Mouse (Mus musculus): ENCODE measurements around the gene Prkcq. TPM values are rescaled to one million over a fixed set of nuclear protein-coding genes. Genes with fewer than 3 reads are reported as not detected.
A peak's percentile ranks its signal among the peaks of the same experiment; 100 is the strongest.

Prkcq gene
- polyA plus RNA-seq, 1 experiment from 2014 or later: 5.4 TPM

- no peak overlapping the region for H3K9ac ChIP-seq (replicated peaks; ENCODE audit: low read length)
- ATAC-seq (ENCODE audit: low FRiP score, low TSS enrichment) (no peak), DNase-seq (no peak)
- no peaks in the 10 kb centered on the region for H3K4me1 ChIP-seq (ENCODE audit: control insufficient read depth, insufficient read depth, low read length)
- H3K27me3 ChIP-seq (ENCODE audit: control insufficient read depth, insufficient read depth, low read length): no peaks in the 10 kb centered on the region
- no peak overlapping the region for H3K27ac ChIP-seq (replicated peaks; ENCODE audit: low read depth, low read length)
- H3K4me3 ChIP-seq (replicated peaks; ENCODE audit: low read depth, low read length): no peak overlapping the region
- no peaks in the 10 kb centered on the region for H3K36me3 ChIP-seq (ENCODE audit: control insufficient read depth, insufficient read depth, low read length)
- no peaks in the 10 kb centered on the region for H3K9me3 ChIP-seq (ENCODE audit: control insufficient read depth, low read length)
- no peak overlapping the region for H3K4me2 ChIP-seq (ENCODE audit: low read length)
Observed at GRCm38 (mm10) chr2:11239523-11239922, 67.6 kb downstream of the Prkcq start.

- Histone ChIP-seq H3K4me1 (ENCODE audit: control insufficient read depth, insufficient read depth, low read length) (no peaks in the 10 kb centered on the region), H3K9me3 (ENCODE audit: control insufficient read depth, low read length) (no peaks in the 10 kb centered on the region), H3K36me3 (ENCODE audit: control insufficient read depth, insufficient read depth, low read length) (no peaks in the 10 kb centered on the region), H3K27me3 (ENCODE audit: control insufficient read depth, insufficient read depth, low read length) (no peaks in the 10 kb centered on the region), H3K4me3 (replicated peaks; ENCODE audit: low read depth, low read length) (no peak overlapping the region), H3K4me2 (ENCODE audit: low read length) (no peak overlapping the region), H3K9ac (replicated peaks; ENCODE audit: low read length) (no peak overlapping the region), H3K27ac (replicated peaks; ENCODE audit: low read depth, low read length) (no peak overlapping the region)
- DNase-seq (no peak), ATAC-seq (ENCODE audit: low FRiP score, low TSS enrichment) (no peak)
- WGBS: 85% methylated on average over 7 of the region's 7 CpGs
Observed at GRCm38 (mm10) chr2:11245926-11246325, 74.0 kb downstream of the Prkcq start.

GRCm38 (mm10) chr2:11253945-11254344, 82.0 kb downstream of the Prkcq start:
- no peak overlapping the region for H3K9ac ChIP-seq (replicated peaks; ENCODE audit: low read length)
- peak; percentile 33 for DNase-seq
- H3K27me3 ChIP-seq (ENCODE audit: control insufficient read depth, insufficient read depth, low read length): no peaks in the 10 kb centered on the region
- H3K27ac ChIP-seq (replicated peaks; ENCODE audit: low read depth, low read length): no peak overlapping the region
- H3K36me3 ChIP-seq (ENCODE audit: control insufficient read depth, insufficient read depth, low read length): no peaks in the 10 kb centered on the region
- ATAC-seq (ENCODE audit: low FRiP score, low TSS enrichment): no peak
- H3K4me1 ChIP-seq (ENCODE audit: control insufficient read depth, insufficient read depth, low read length): no peaks in the 10 kb centered on the region
- no peak overlapping the region for H3K4me2 ChIP-seq (ENCODE audit: low read length)
- no peak overlapping the region for H3K4me3 ChIP-seq (replicated peaks; ENCODE audit: low read depth, low read length)
- 68% methylated on average over 8 of the region's 8 CpGs for WGBS
- no peaks in the 10 kb centered on the region for H3K9me3 ChIP-seq (ENCODE audit: control insufficient read depth, low read length)

GRCm38 (mm10) chr2:11254446-11254845, 82.5 kb downstream of the Prkcq start:
- H3K9me3 ChIP-seq (ENCODE audit: control insufficient read depth, low read length): no peaks in the 10 kb centered on the region
- WGBS: 94% methylated on average over 4 of the region's 4 CpGs
- no peak overlapping the region for H3K4me3 ChIP-seq (replicated peaks; ENCODE audit: low read depth, low read length)
- H3K4me1 ChIP-seq (ENCODE audit: control insufficient read depth, insufficient read depth, low read length): no peaks in the 10 kb centered on the region
- no peak overlapping the region for H3K9ac ChIP-seq (replicated peaks; ENCODE audit: low read length)
- H3K36me3 ChIP-seq (ENCODE audit: control insufficient read depth, insufficient read depth, low read length): no peaks in the 10 kb centered on the region
- no peak overlapping the region for H3K4me2 ChIP-seq (ENCODE audit: low read length)
- H3K27ac ChIP-seq (replicated peaks; ENCODE audit: low read depth, low read length): no peak overlapping the region
- no peaks in the 10 kb centered on the region for H3K27me3 ChIP-seq (ENCODE audit: control insufficient read depth, insufficient read depth, low read length)
- DNase-seq (no peak), ATAC-seq (ENCODE audit: low FRiP score, low TSS enrichment) (no peak)

- no peak overlapping the region for H3K9ac ChIP-seq (replicated peaks; ENCODE audit: low read length)
- no peaks in the 10 kb centered on the region for H3K4me1 ChIP-seq (ENCODE audit: control insufficient read depth, insufficient read depth, low read length)
- no peaks in the 10 kb centered on the region for H3K27me3 ChIP-seq (ENCODE audit: control insufficient read depth, insufficient read depth, low read length)
- 85% methylated on average over 6 of the region's 6 CpGs for WGBS
- H3K4me2 ChIP-seq (ENCODE audit: low read length): no peak overlapping the region
- H3K36me3 ChIP-seq (ENCODE audit: control insufficient read depth, insufficient read depth, low read length): no peaks in the 10 kb centered on the region
- no peak for ATAC-seq (ENCODE audit: low FRiP score, low TSS enrichment)
- no peak overlapping the region for H3K27ac ChIP-seq (replicated peaks; ENCODE audit: low read depth, low read length)
- no peak overlapping the region for H3K4me3 ChIP-seq (replicated peaks; ENCODE audit: low read depth, low read length)
- no peak for DNase-seq
- H3K9me3 ChIP-seq (ENCODE audit: control insufficient read depth, low read length): no peaks in the 10 kb centered on the region
Observed at GRCm38 (mm10) chr2:11257260-11257850, 85.4 kb downstream of the Prkcq start.

GRCm38 (mm10) chr2:11258181-11258580, 86.3 kb downstream of the Prkcq start:
- no peak overlapping the region for H3K4me2 ChIP-seq (ENCODE audit: low read length)
- H3K4me3 ChIP-seq (replicated peaks; ENCODE audit: low read depth, low read length): no peak overlapping the region
- no peaks in the 10 kb centered on the region for H3K27me3 ChIP-seq (ENCODE audit: control insufficient read depth, insufficient read depth, low read length)
- H3K36me3 ChIP-seq (ENCODE audit: control insufficient read depth, insufficient read depth, low read length): no peaks in the 10 kb centered on the region
- 93% methylated on average over 1 of the region's 1 CpGs for WGBS
- H3K9me3 ChIP-seq (ENCODE audit: control insufficient read depth, low read length): no peaks in the 10 kb centered on the region
- no peak for ATAC-seq (ENCODE audit: low FRiP score, low TSS enrichment)
- H3K9ac ChIP-seq (replicated peaks; ENCODE audit: low read length): no peak overlapping the region
- no peak overlapping the region for H3K27ac ChIP-seq (replicated peaks; ENCODE audit: low read depth, low read length)
- DNase-seq: no peak
- H3K4me1 ChIP-seq (ENCODE audit: control insufficient read depth, insufficient read depth, low read length): no peaks in the 10 kb centered on the region

- no peak overlapping the region for H3K4me3 ChIP-seq (replicated peaks; ENCODE audit: low read depth, low read length)
- H3K27me3 ChIP-seq (ENCODE audit: control insufficient read depth, insufficient read depth, low read length): no peaks in the 10 kb centered on the region
- DNase-seq (no peak), ATAC-seq (ENCODE audit: low FRiP score, low TSS enrichment) (no peak)
- H3K9ac ChIP-seq (replicated peaks; ENCODE audit: low read length): no peak overlapping the region
- 86% methylated on average over 5 of the region's 5 CpGs for WGBS
- no peak overlapping the region for H3K27ac ChIP-seq (replicated peaks; ENCODE audit: low read depth, low read length)
- no peaks in the 10 kb centered on the region for H3K36me3 ChIP-seq (ENCODE audit: control insufficient read depth, insufficient read depth, low read length)
- no peaks in the 10 kb centered on the region for H3K9me3 ChIP-seq (ENCODE audit: control insufficient read depth, low read length)
- H3K4me2 ChIP-seq (ENCODE audit: low read length): no peak overlapping the region
- no peaks in the 10 kb centered on the region for H3K4me1 ChIP-seq (ENCODE audit: control insufficient read depth, insufficient read depth, low read length)
Observed at GRCm38 (mm10) chr2:11259361-11259760, 87.5 kb downstream of the Prkcq start.

GRCm38 (mm10) chr2:11264836-11265235, 92.9 kb downstream of the Prkcq start:
- Histone ChIP-seq H3K4me2 (ENCODE audit: low read length) (no peak overlapping the region), H3K36me3 (ENCODE audit: control insufficient read depth, insufficient read depth, low read length) (no peaks in the 10 kb centered on the region), H3K4me3 (replicated peaks; ENCODE audit: low read depth, low read length) (no peak overlapping the region), H3K27me3 (ENCODE audit: control insufficient read depth, insufficient read depth, low read length) (no peaks in the 10 kb centered on the region), H3K9ac (replicated peaks; ENCODE audit: low read length) (no peak overlapping the region), H3K4me1 (ENCODE audit: control insufficient read depth, insufficient read depth, low read length) (no peaks in the 10 kb centered on the region), H3K27ac (replicated peaks; ENCODE audit: low read depth, low read length) (no peak overlapping the region), H3K9me3 (ENCODE audit: control insufficient read depth, low read length) (no peaks in the 10 kb centered on the region)
- 95% methylated on average over 5 of the region's 5 CpGs for WGBS
- DNase-seq (no peak), ATAC-seq (ENCODE audit: low FRiP score, low TSS enrichment) (no peak)

GRCm38 (mm10) chr2:11265455-11265854, 93.5 kb downstream of the Prkcq start:
- Histone ChIP-seq H3K4me2 (ENCODE audit: low read length) (no peak overlapping the region), H3K27ac (replicated peaks; ENCODE audit: low read depth, low read length) (no peak overlapping the region), H3K4me1 (ENCODE audit: control insufficient read depth, insufficient read depth, low read length) (no peaks in the 10 kb centered on the region), H3K9me3 (ENCODE audit: control insufficient read depth, low read length) (no peaks in the 10 kb centered on the region), H3K4me3 (replicated peaks; ENCODE audit: low read depth, low read length) (no peak overlapping the region), H3K9ac (replicated peaks; ENCODE audit: low read length) (no peak overlapping the region), H3K36me3 (ENCODE audit: control insufficient read depth, insufficient read depth, low read length) (no peaks in the 10 kb centered on the region), H3K27me3 (ENCODE audit: control insufficient read depth, insufficient read depth, low read length) (no peaks in the 10 kb centered on the region)
- ATAC-seq (ENCODE audit: low FRiP score, low TSS enrichment) (no peak), DNase-seq (no peak)
- WGBS: 82% methylated on average over 9 of the region's 9 CpGs

All from midbrain, embryonic 14.5 days (tissue).